Mouse (Mus musculus): ENCODE measurements around the gene Atxn7l1. TPM values are rescaled to one million over a fixed set of nuclear protein-coding genes. Genes with fewer than 3 reads are reported as not detected.

The Atxn7l1 gene
- polyA plus RNA-seq, 1 experiment, result 12.4 TPM

DNA sequence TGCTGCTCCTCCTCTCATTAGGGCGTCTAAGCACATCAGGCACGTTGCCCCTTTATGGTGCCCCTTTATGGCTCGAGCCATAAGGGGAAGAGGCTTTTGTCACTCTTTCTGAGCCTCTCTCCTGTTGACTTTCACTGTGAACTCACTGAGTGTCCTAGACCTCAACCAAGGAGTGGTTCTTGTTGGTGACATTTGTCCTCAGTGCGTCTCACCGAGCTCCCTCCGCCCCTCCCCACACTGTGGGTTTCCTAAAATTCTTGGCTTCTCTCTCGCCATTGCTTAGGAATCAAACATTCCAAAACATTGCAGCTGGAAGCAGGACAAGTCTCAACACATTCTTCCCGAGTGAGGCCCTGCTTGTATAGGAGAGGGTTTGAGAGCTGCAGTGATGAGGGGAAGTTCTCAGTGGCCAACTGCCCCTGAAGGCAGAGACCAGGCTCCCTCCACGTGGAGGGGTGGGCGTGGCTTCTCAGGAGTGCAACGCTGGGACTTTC lies 46.0 kb downstream of the Atxn7l1 start:
- no peaks in the 10 kb centered on the region for H3K36me3 ChIP-seq (ENCODE audit: control insufficient read depth, insufficient read depth)
- no peak for TF ChIP-seq MYOG (IDR thresholded peaks at IDR 0.05; ENCODE audit: control insufficient read depth in 1 of 3, insufficient read depth in 1 of 3, insufficient read length in 2 of 3, low read depth in 2 of 3)
- no peak for TF ChIP-seq USF1 (IDR thresholded peaks at IDR 0.05; ENCODE audit: low read depth)
- no peak for TF ChIP-seq E2F4 (IDR thresholded peaks at IDR 0.05; ENCODE audit: insufficient read depth)
- no peak for TF ChIP-seq SRF (IDR thresholded peaks at IDR 0.05; ENCODE audit: control insufficient read depth, insufficient read length, low read depth)
- TF ChIP-seq TCF12 (IDR thresholded peaks at IDR 0.05; ENCODE audit: insufficient read depth, poor library complexity, severe bottlenecking), result no peak
- TF ChIP-seq TCF3 (IDR thresholded peaks at IDR 0.05; ENCODE audit: insufficient read length, low read depth), result no peak
- TF ChIP-seq MAX (IDR thresholded peaks at IDR 0.05; ENCODE audit: low read depth), result no peak
- no peak for TF ChIP-seq POLR2AphosphoS2 (IDR thresholded peaks at IDR 0.05; ENCODE audit: insufficient read length, low read depth)
- no peak for TF ChIP-seq POLR2A (IDR thresholded peaks at IDR 0.05; ENCODE audit: insufficient read length, low read depth)
- TF ChIP-seq MYOD1 (IDR thresholded peaks at IDR 0.05; ENCODE audit: control insufficient read depth in 1 of 3, insufficient read length in 2 of 3, low read depth in 2 of 3), result no peak
- no peak for TF ChIP-seq REST (IDR thresholded peaks at IDR 0.05; ENCODE audit: insufficient read depth, insufficient read length)
- no peak for TF ChIP-seq CEBPB (IDR thresholded peaks at IDR 0.05; ENCODE audit: insufficient read depth, poor library complexity, severe bottlenecking)
- no peaks in the 10 kb centered on the region for H3K79me2 ChIP-seq (ENCODE audit: control insufficient read depth, insufficient read depth)
- H3K27me3 ChIP-seq (ENCODE audit: control insufficient read depth, insufficient read depth, insufficient read length), result no peaks in the 10 kb centered on the region
- H3K4me2 ChIP-seq (ENCODE audit: low read depth), result no peak overlapping the region
- H3K4me3 ChIP-seq, result no peak overlapping the region
- no peak overlapping the region for H3ac ChIP-seq (ENCODE audit: control insufficient read depth, insufficient read length)

GRCm38 (mm10) chr12:33195175-33195574 lies 47.7 kb downstream of the Atxn7l1 start:
- no peaks in the 10 kb centered on the region for H3K36me3 ChIP-seq (ENCODE audit: control insufficient read depth, insufficient read depth)
- no peak overlapping the region for H3K4me2 ChIP-seq (ENCODE audit: low read depth)
- no peak for TF ChIP-seq USF1 (IDR thresholded peaks at IDR 0.05; ENCODE audit: low read depth)
- no peak for TF ChIP-seq POLR2AphosphoS2 (IDR thresholded peaks at IDR 0.05; ENCODE audit: insufficient read length, low read depth)
- no peak for TF ChIP-seq MYOD1 (IDR thresholded peaks at IDR 0.05; ENCODE audit: control insufficient read depth in 1 of 3, insufficient read length in 2 of 3, low read depth in 2 of 3)
- TF ChIP-seq MAX (IDR thresholded peaks at IDR 0.05; ENCODE audit: low read depth), result no peak
- TF ChIP-seq TCF12 (IDR thresholded peaks at IDR 0.05; ENCODE audit: insufficient read depth, poor library complexity, severe bottlenecking), result no peak
- TF ChIP-seq CEBPB (IDR thresholded peaks at IDR 0.05; ENCODE audit: insufficient read depth, poor library complexity, severe bottlenecking), result no peak
- no peak for TF ChIP-seq POLR2A (IDR thresholded peaks at IDR 0.05; ENCODE audit: insufficient read length, low read depth)
- no peak for TF ChIP-seq REST (IDR thresholded peaks at IDR 0.05; ENCODE audit: insufficient read depth, insufficient read length)
- no peak for TF ChIP-seq TCF3 (IDR thresholded peaks at IDR 0.05; ENCODE audit: insufficient read length, low read depth)
- no peak for TF ChIP-seq MYOG (IDR thresholded peaks at IDR 0.05; ENCODE audit: control insufficient read depth in 1 of 3, insufficient read depth in 1 of 3, insufficient read length in 2 of 3, low read depth in 2 of 3)
- no peak for TF ChIP-seq E2F4 (IDR thresholded peaks at IDR 0.05; ENCODE audit: insufficient read depth)
- TF ChIP-seq SRF (IDR thresholded peaks at IDR 0.05; ENCODE audit: control insufficient read depth, insufficient read length, low read depth), result no peak
- H3ac ChIP-seq (ENCODE audit: control insufficient read depth, insufficient read length), result no peak overlapping the region
- no peaks in the 10 kb centered on the region for H3K79me2 ChIP-seq (ENCODE audit: control insufficient read depth, insufficient read depth)
- no peaks in the 10 kb centered on the region for H3K27me3 ChIP-seq (ENCODE audit: control insufficient read depth, insufficient read depth, insufficient read length)
- no peak overlapping the region for H3K4me3 ChIP-seq

GRCm38 (mm10) chr12:33197287-33197686 lies 49.8 kb downstream of the Atxn7l1 start:
- H3K27me3 ChIP-seq (ENCODE audit: control insufficient read depth, insufficient read depth, insufficient read length), result no peaks in the 10 kb centered on the region
- H3ac ChIP-seq (ENCODE audit: control insufficient read depth, insufficient read length), result no peak overlapping the region
- H3K36me3 ChIP-seq (ENCODE audit: control insufficient read depth, insufficient read depth), result no peaks in the 10 kb centered on the region
- H3K4me2 ChIP-seq (ENCODE audit: low read depth), result no peak overlapping the region
- no peak for TF ChIP-seq REST (IDR thresholded peaks at IDR 0.05; ENCODE audit: insufficient read depth, insufficient read length)
- no peak for TF ChIP-seq MAX (IDR thresholded peaks at IDR 0.05; ENCODE audit: low read depth)
- TF ChIP-seq USF1 (IDR thresholded peaks at IDR 0.05; ENCODE audit: low read depth), result no peak
- no peak for TF ChIP-seq MYOD1 (IDR thresholded peaks at IDR 0.05; ENCODE audit: control insufficient read depth in 1 of 3, insufficient read length in 2 of 3, low read depth in 2 of 3)
- no peak for TF ChIP-seq MYOG (IDR thresholded peaks at IDR 0.05; ENCODE audit: control insufficient read depth in 1 of 3, insufficient read depth in 1 of 3, insufficient read length in 2 of 3, low read depth in 2 of 3)
- no peak for TF ChIP-seq TCF3 (IDR thresholded peaks at IDR 0.05; ENCODE audit: insufficient read length, low read depth)
- no peak for TF ChIP-seq POLR2AphosphoS2 (IDR thresholded peaks at IDR 0.05; ENCODE audit: insufficient read length, low read depth)
- H3K79me2 ChIP-seq (ENCODE audit: control insufficient read depth, insufficient read depth), result no peaks in the 10 kb centered on the region
- no peak overlapping the region for H3K4me3 ChIP-seq

DNA sequence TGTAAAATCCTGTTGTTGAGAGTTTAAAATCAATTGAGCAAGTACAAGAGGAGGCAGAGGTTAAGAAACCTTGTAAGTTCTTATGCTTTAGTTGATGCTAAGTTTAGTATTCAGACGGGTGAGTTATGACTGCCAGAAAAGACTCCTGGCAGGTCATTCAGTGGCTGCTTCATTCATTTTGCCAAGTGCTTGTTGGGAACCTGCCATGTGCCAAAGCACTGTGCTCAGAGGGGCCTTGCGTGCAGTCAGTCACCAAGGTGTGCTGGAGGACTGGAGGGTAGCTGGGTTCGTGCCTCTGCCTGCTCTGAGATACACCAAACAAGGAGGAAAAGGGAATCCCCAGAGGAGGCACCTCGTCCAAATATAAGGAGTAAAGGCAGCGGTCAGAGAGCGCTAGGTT lies 50.3 kb downstream of the Atxn7l1 start:
- H3K36me3 ChIP-seq (ENCODE audit: control insufficient read depth, insufficient read depth), result no peaks in the 10 kb centered on the region
- TF ChIP-seq MAX (IDR thresholded peaks at IDR 0.05; ENCODE audit: low read depth), result no peak
- TF ChIP-seq CEBPB (IDR thresholded peaks at IDR 0.05; ENCODE audit: insufficient read depth, poor library complexity, severe bottlenecking), result no peak
- no peak for TF ChIP-seq REST (IDR thresholded peaks at IDR 0.05; ENCODE audit: insufficient read depth, insufficient read length)
- TF ChIP-seq TCF12 (IDR thresholded peaks at IDR 0.05; ENCODE audit: insufficient read depth, poor library complexity, severe bottlenecking), result no peak
- TF ChIP-seq POLR2AphosphoS2 (IDR thresholded peaks at IDR 0.05; ENCODE audit: insufficient read length, low read depth), result no peak
- TF ChIP-seq MYOG (IDR thresholded peaks at IDR 0.05; ENCODE audit: control insufficient read depth in 1 of 3, insufficient read depth in 1 of 3, insufficient read length in 2 of 3, low read depth in 2 of 3), result no peak
- no peak for TF ChIP-seq USF1 (IDR thresholded peaks at IDR 0.05; ENCODE audit: low read depth)
- TF ChIP-seq TCF3 (IDR thresholded peaks at IDR 0.05; ENCODE audit: insufficient read length, low read depth), result no peak
- no peak for TF ChIP-seq E2F4 (IDR thresholded peaks at IDR 0.05; ENCODE audit: insufficient read depth)
- TF ChIP-seq POLR2A (IDR thresholded peaks at IDR 0.05; ENCODE audit: insufficient read length, low read depth), result no peak
- no peak for TF ChIP-seq SRF (IDR thresholded peaks at IDR 0.05; ENCODE audit: control insufficient read depth, insufficient read length, low read depth)
- no peak for TF ChIP-seq MYOD1 (IDR thresholded peaks at IDR 0.05; ENCODE audit: control insufficient read depth in 1 of 3, insufficient read length in 2 of 3, low read depth in 2 of 3)
- H3ac ChIP-seq (ENCODE audit: control insufficient read depth, insufficient read length), result no peak overlapping the region
- H3K79me2 ChIP-seq (ENCODE audit: control insufficient read depth, insufficient read depth), result no peaks in the 10 kb centered on the region
- no peaks in the 10 kb centered on the region for H3K27me3 ChIP-seq (ENCODE audit: control insufficient read depth, insufficient read depth, insufficient read length)
- H3K4me2 ChIP-seq (ENCODE audit: low read depth), result no peak overlapping the region
- H3K4me3 ChIP-seq, result no peak overlapping the region

Data from myocyte (in vitro differentiated cells).